Mouse (Mus musculus) megakaryocyte, embryonic 14.5 days (primary cell): ENCODE results near the gene Irs3.

Source experiments
- FLI1 ChIP-seq: IDR thresholded peaks from 2 replicates; pipeline ENCODE4 v1.6.1; 2012; ENCODE audit warnings: low read length, inconsistent platforms, mixed read lengths
- GATA1 ChIP-seq: IDR thresholded peaks from 3 replicates; pipeline ENCODE4 v1.6.1; 2012; ENCODE audit warnings: mixed read lengths, low read length, inconsistent platforms, borderline replicate concordance

DNA sequence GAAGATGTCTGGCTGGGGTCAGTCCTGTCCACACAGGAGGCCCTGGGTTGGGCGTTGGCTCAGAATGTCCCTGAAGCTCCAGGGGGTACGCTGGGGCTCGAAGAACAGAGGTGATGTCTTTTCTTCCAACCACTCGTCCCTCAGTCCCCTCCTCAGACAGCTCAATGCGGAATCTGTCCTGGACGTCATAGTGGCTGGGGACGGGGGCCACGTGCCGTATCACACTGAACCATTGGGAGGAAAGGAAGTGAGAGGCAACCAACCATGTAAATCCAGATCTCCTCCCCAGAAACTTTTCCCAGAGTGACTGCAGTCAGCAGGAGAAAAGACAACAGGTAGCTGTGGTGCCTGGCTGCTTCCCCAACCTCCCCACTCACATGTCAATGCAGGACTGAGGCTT is 45.9 kb downstream of the Irs3 start:
- TF ChIP-seq GATA1 (no peak), FLI1 (no peak)
